Mouse (Mus musculus): ENCODE measurements around the gene Gtf2f2. TPM values are rescaled to one million over a fixed set of nuclear protein-coding genes. Genes with fewer than 3 reads are reported as not detected.
A peak's percentile ranks its signal among the peaks of the same experiment; 100 is the strongest.

Gene Gtf2f2
- polyA plus RNA-seq, 1 experiment from 2014 or later: 41.8 TPM

DNA sequence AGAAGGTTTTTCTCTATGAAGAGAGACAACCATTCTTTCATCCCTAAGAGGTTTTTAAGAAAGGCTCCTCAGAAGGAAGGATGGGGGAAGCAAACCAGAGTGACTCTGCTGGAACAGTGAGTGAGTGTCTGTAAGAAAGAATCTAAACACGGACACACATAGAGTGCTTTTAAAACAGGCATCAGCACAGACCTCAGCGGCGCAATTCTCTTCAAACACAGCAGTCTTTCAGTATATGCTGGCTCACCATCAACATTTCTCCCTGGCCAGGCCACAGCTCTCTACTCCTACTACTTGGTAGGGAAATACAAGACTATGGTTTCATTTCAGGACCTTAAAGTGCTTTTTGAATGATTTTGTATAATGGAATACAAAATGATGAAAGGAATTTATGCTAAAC, 29.4 kb downstream of the Gtf2f2 start:
- DNase-seq (ENCODE audit: low spot score) (no peak), ATAC-seq (ENCODE audit: low FRiP score) (no peak)
- H3K4me3 ChIP-seq (replicated peaks; ENCODE audit: low read length): no peak overlapping the region
- WGBS: 86% methylated on average over 3 of the region's 3 CpGs
- no peak overlapping the region for H3K4me2 ChIP-seq (replicated peaks)
- no peak overlapping the region for H3K9ac ChIP-seq
- H3K9me3 ChIP-seq (ENCODE audit: control insufficient read depth, low read length): no peaks in the 10 kb centered on the region
- H3K27ac ChIP-seq: no peak overlapping the region
- H3K27me3 ChIP-seq (ENCODE audit: control insufficient read depth, insufficient read depth, low read length): no peaks in the 10 kb centered on the region
- H3K4me1 ChIP-seq (replicated peaks; ENCODE audit: control insufficient read depth, insufficient read depth, low read length): peaks cover 7% of the 10 kb centered on the region
- no peaks in the 10 kb centered on the region for H3K36me3 ChIP-seq (replicated peaks; ENCODE audit: control insufficient read depth, insufficient read depth)

DNA sequence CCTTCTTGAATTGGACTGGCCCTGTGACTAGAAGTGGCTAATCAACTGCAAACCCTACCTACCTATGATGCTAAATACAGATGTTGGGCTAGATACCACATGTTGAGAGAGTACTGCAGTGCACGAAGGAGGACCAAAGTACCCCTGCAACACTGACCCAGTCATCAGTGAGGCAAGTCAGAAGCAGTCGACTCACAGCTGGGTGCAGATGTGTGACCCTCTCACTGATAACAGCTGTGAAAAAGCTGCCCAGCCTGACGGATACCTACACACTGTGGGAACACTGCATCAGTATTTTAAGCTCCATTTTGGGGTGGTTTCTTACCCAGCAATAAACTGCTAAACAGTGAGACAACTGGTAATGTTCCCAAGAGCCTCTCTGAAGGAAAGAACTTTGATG, 34.6 kb downstream of the Gtf2f2 start:
- no peak for ATAC-seq (ENCODE audit: low FRiP score)
- Histone ChIP-seq H3K27me3 (ENCODE audit: control insufficient read depth, insufficient read depth, low read length) (no peaks in the 10 kb centered on the region), H3K4me3 (replicated peaks; ENCODE audit: low read length) (no peak overlapping the region), H3K36me3 (replicated peaks; ENCODE audit: control insufficient read depth, insufficient read depth) (no peaks in the 10 kb centered on the region), H3K27ac (no peak overlapping the region), H3K9me3 (ENCODE audit: control insufficient read depth, low read length) (no peaks in the 10 kb centered on the region), H3K9ac (no peak overlapping the region), H3K4me1 (replicated peaks; ENCODE audit: control insufficient read depth, insufficient read depth, low read length) (no peaks in the 10 kb centered on the region; the same call in 1 of the 2 replicates), H3K4me2 (replicated peaks) (no peak overlapping the region)
- no peak for DNase-seq (ENCODE audit: low spot score)
- 70% methylated on average over 3 of the region's 3 CpGs for WGBS

DNA sequence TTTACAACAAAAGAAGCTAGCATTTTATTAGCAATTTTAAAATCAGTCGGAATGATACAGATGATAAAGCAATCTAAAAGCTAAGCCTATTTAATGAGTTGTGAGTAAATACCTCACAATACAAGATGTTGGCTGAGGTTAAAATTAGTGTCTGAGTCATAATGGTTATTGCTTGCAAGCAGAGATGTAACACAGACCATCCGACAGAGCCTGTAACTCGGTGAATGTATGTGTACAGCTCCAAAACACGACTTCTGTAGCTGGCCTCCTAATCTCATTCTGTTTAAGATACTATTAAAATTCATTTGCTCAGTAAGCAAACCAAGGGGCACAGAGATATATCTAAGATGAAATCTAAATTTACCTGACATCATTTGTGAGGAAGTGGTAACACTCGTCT, 43.4 kb downstream of the Gtf2f2 start:
- no peaks in the 10 kb centered on the region for H3K27me3 ChIP-seq (ENCODE audit: control insufficient read depth, insufficient read depth, low read length)
- H3K9ac ChIP-seq: no peak overlapping the region
- DNase-seq (ENCODE audit: low spot score): no peak
- ATAC-seq (ENCODE audit: low FRiP score): no peak
- WGBS: 86% methylated on average over 5 of the region's 5 CpGs
- no peaks in the 10 kb centered on the region for H3K9me3 ChIP-seq (ENCODE audit: control insufficient read depth, low read length)
- no peaks in the 10 kb centered on the region for H3K36me3 ChIP-seq (replicated peaks; ENCODE audit: control insufficient read depth, insufficient read depth)
- H3K4me1 ChIP-seq (replicated peaks; ENCODE audit: control insufficient read depth, insufficient read depth, low read length): no peaks in the 10 kb centered on the region; the same call in 1 of the 2 replicates
- H3K4me3 ChIP-seq (replicated peaks; ENCODE audit: low read length): no peak overlapping the region
- no peak overlapping the region for H3K27ac ChIP-seq
- H3K4me2 ChIP-seq (replicated peaks): no peak overlapping the region

DNA sequence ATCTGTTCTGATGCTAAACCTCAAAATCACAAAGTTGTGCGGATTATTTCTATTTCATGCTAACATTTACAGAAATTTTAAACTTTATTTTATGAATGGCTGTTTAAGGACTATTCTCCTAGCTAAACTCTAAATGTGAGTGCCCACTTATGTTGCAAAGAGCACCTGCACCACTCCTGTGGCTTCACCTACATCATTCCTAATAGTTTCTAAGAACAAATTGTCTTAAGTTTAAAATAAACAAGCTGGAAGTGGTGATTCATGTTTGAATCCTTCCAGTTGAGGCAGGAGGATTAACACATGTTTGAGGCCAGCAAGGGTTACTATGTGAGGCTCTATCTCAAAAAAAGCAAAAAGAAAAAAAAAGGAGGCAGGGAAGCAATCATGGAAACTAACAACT, 46.2 kb downstream of the Gtf2f2 start:
- no peak overlapping the region for H3K4me3 ChIP-seq (replicated peaks; ENCODE audit: low read length)
- DNase-seq (ENCODE audit: low spot score) (no peak), ATAC-seq (ENCODE audit: low FRiP score) (no peak)
- H3K9ac ChIP-seq: no peak overlapping the region
- H3K4me2 ChIP-seq (replicated peaks): peak overlapping the region; percentile 44; the same call in 1 of the 2 replicates
- no peak overlapping the region for H3K27ac ChIP-seq
- H3K9me3 ChIP-seq (ENCODE audit: control insufficient read depth, low read length): no peaks in the 10 kb centered on the region
- 88% methylated on average over 1 of the region's 1 CpGs for WGBS
- no peaks in the 10 kb centered on the region for H3K27me3 ChIP-seq (ENCODE audit: control insufficient read depth, insufficient read depth, low read length)
- H3K36me3 ChIP-seq (replicated peaks; ENCODE audit: control insufficient read depth, insufficient read depth): no peaks in the 10 kb centered on the region
- no peaks in the 10 kb centered on the region; the same call in 1 of the 2 replicates for H3K4me1 ChIP-seq (replicated peaks; ENCODE audit: control insufficient read depth, insufficient read depth, low read length)

DNA sequence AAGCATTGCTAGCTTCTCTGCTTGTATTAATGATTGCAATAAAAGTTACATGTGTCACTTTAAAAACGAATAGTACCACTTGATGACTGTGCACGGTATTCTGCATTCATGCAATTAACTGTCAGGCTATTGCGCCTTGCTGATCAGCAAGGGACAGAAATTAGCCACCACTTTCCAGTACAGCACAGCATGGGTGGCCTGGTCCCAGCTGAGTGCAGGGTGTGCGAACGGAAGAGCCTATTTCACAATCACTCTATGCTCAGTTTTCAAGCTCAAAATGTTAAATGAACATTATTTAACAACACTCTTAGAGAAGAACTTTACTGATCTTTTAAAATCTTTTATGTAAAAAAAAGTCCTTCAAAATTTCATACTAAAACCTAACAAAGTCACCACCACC, 46.7 kb downstream of the Gtf2f2 start:
- H3K9ac ChIP-seq: peak overlapping the region; percentile 49; the same call in 1 of the 2 replicates
- H3K4me1 ChIP-seq (replicated peaks; ENCODE audit: control insufficient read depth, insufficient read depth, low read length): no peaks in the 10 kb centered on the region; the same call in 1 of the 2 replicates
- DNase-seq (ENCODE audit: low spot score) (no peak), ATAC-seq (ENCODE audit: low FRiP score) (no peak)
- H3K27me3 ChIP-seq (ENCODE audit: control insufficient read depth, insufficient read depth, low read length): no peaks in the 10 kb centered on the region
- no peaks in the 10 kb centered on the region for H3K36me3 ChIP-seq (replicated peaks; ENCODE audit: control insufficient read depth, insufficient read depth)
- H3K4me3 ChIP-seq (replicated peaks; ENCODE audit: low read length): peak overlapping the region; percentile 24
- H3K4me2 ChIP-seq (replicated peaks): peak overlapping the region; percentile 44
- no peaks in the 10 kb centered on the region for H3K9me3 ChIP-seq (ENCODE audit: control insufficient read depth, low read length)
- 47% methylated on average over 5 of the region's 5 CpGs for WGBS
- no peak overlapping the region for H3K27ac ChIP-seq

DNA sequence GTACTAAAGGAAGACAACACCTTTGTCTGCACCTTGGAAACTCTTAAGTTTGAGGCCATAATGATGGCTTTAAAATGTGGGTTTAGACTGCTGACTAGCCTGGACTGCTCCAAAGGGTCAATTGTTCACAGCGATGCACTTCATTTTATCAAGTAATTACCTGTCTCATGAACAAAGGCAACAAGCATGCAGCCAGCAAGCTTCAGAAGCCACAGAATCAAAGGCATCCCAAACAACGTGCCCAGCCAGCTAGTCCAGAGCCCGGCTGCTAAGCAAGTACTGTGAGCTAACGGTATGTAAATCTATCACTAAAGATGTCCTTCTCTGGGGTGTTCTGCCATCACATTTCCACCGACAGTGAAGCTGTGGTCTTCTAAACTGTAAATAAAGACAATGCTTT, 47.5 kb downstream of the Gtf2f2 start:
- DNase-seq (ENCODE audit: low spot score) (peak; percentile 49), ATAC-seq (ENCODE audit: low FRiP score) (no peak)
- Histone ChIP-seq H3K36me3 (replicated peaks; ENCODE audit: control insufficient read depth, insufficient read depth) (no peaks in the 10 kb centered on the region), H3K4me1 (replicated peaks; ENCODE audit: control insufficient read depth, insufficient read depth, low read length) (no peaks in the 10 kb centered on the region; the same call in 1 of the 2 replicates), H3K9me3 (ENCODE audit: control insufficient read depth, low read length) (no peaks in the 10 kb centered on the region), H3K4me3 (replicated peaks; ENCODE audit: low read length) (peak overlapping the region; percentile 24), H3K27me3 (ENCODE audit: control insufficient read depth, insufficient read depth, low read length) (no peaks in the 10 kb centered on the region), H3K9ac (peak overlapping the region; percentile 49; the same call in 1 of the 2 replicates), H3K4me2 (replicated peaks) (peak overlapping the region; percentile 44), H3K27ac (no peak overlapping the region)
- WGBS: 26% methylated on average over 5 of the region's 5 CpGs

DNA sequence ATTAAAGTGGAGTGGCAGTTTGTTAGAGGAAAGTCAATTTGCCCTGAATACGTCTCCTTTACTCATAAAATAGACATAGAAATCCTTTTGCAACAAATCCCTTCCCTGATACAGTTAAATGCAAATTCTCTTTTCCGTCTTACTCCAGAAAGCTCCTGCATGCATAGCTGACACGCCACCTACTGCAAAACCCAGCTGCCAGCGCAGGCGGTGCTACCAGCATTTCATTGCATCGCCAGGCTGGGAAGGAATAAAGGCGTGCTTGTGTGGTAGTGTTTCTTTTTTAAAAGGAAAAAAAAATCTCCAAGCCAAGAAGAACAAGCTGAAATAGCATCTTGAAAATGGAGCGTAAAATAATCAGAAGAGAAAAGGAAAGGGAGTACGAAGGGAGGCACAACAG, 48.4 kb downstream of the Gtf2f2 start:
- Histone ChIP-seq H3K4me2 (replicated peaks) (peak overlapping the region; percentile 44), H3K27ac (peak overlapping the region; percentile 46), H3K9ac (no peak overlapping the region; the same call in 1 of the 2 replicates), H3K36me3 (replicated peaks; ENCODE audit: control insufficient read depth, insufficient read depth) (no peaks in the 10 kb centered on the region), H3K27me3 (ENCODE audit: control insufficient read depth, insufficient read depth, low read length) (no peaks in the 10 kb centered on the region), H3K4me1 (replicated peaks; ENCODE audit: control insufficient read depth, insufficient read depth, low read length) (no peaks in the 10 kb centered on the region; the same call in 1 of the 2 replicates), H3K9me3 (ENCODE audit: control insufficient read depth, low read length) (no peaks in the 10 kb centered on the region), H3K4me3 (replicated peaks; ENCODE audit: low read length) (peak overlapping the region; percentile 24; the same call in 1 of the 2 replicates)
- ATAC-seq (ENCODE audit: low FRiP score) (no peak), DNase-seq (ENCODE audit: low spot score) (peak; percentile 60)
- WGBS: 46% methylated on average over 9 of the region's 9 CpGs

DNA sequence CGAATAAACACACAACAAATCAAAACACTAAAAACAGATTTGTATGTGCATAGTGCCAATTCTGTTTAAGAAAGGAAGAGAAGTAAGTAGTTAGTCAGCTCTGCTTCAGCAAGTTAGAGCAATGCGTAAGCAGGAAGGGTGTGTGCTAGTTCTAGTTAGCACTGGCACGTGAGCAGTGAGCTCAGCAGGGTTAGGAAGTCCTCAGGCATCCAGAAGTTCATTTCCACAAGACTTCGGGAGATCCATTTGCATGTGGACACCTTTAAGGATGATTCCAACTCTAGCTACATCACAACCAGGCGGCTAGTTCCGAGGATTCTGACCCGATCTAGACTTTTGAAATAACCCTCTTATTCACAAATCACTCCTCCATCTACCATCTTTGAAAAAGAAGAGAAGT, 55.9 kb downstream of the Gtf2f2 start, which contains the start of gene Kctd4:
Gene Kctd4 (plus strand): TSS at position 244 of the 400 bp plus-strand sequence.
- H3K27ac ChIP-seq: no peak within 1 kb of the TSS
- ATAC-seq (ENCODE audit: low FRiP score) (no peak), DNase-seq (ENCODE audit: low spot score) (no peak)
- H3K27me3 ChIP-seq (ENCODE audit: control insufficient read depth, insufficient read depth, low read length): no peaks in the 10 kb centered on the region
- no peak within 1 kb of the TSS for H3K4me3 ChIP-seq (replicated peaks; ENCODE audit: low read length)
- H3K9ac ChIP-seq: no peak within 1 kb of the TSS
- H3K36me3 ChIP-seq (replicated peaks; ENCODE audit: control insufficient read depth, insufficient read depth): no peaks in the 10 kb centered on the region
- H3K4me1 ChIP-seq (replicated peaks; ENCODE audit: control insufficient read depth, insufficient read depth, low read length): no peaks in the 10 kb centered on the region
- WGBS: 90% methylated on average over 7 of the region's 7 CpGs
- H3K4me2 ChIP-seq (replicated peaks): no peak within 1 kb of the TSS
- no peaks in the 10 kb centered on the region for H3K9me3 ChIP-seq (ENCODE audit: control insufficient read depth, low read length)

DNA sequence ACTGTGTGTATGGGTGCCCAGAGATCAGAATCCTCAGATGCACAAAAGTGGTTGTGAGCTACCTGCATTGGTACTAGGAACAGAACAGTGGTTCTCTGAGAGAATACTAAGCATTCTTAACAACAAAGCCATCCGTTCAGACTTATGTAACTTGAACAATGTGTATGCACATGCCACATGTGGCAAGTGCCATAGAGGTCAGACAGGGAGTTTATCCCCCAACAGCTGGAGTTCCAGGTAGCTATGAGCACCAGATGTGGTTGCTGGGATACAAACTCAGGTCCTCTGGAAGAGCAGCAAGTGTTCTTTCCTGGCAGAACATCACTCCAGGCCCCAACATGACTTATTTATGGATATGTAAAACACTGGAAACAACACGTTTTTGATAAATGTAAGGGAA, 57.7 kb downstream of the Gtf2f2 start:
- Histone ChIP-seq H3K4me3 (replicated peaks; ENCODE audit: low read length) (no peak overlapping the region), H3K9ac (no peak overlapping the region), H3K36me3 (replicated peaks; ENCODE audit: control insufficient read depth, insufficient read depth) (no peaks in the 10 kb centered on the region), H3K27ac (no peak overlapping the region), H3K4me1 (replicated peaks; ENCODE audit: control insufficient read depth, insufficient read depth, low read length) (0 out of 2 replicates have a peak, but pooled peaks cover under 1% of the 10 kb centered on the region), H3K9me3 (ENCODE audit: control insufficient read depth, low read length) (no peaks in the 10 kb centered on the region), H3K4me2 (replicated peaks) (no peak overlapping the region), H3K27me3 (ENCODE audit: control insufficient read depth, insufficient read depth, low read length) (no peaks in the 10 kb centered on the region)
- DNase-seq (ENCODE audit: low spot score) (no peak), ATAC-seq (ENCODE audit: low FRiP score) (no peak)
- WGBS: 62% methylated on average over 2 of the region's 2 CpGs

DNA sequence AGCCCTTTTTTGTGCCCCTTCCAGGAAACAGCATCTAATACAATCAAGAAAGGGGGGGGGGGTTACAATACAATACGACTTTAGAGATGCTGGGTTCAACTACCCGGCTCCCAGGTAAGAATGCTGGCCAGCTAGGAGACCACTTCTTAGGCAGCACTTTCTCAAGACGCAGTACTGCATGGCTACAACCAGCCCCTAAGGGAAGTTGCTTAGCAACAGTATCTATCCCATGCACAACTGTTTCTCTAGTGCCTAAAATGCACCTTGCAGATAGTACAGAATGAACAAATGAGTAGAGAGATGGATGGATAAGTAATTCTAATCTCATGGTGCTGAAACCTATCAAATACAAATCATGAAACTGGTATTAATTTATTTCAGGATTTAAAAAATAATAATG, 63.0 kb downstream of the Gtf2f2 start:
- no peak overlapping the region for H3K27ac ChIP-seq
- DNase-seq (ENCODE audit: low spot score) (no peak), ATAC-seq (ENCODE audit: low FRiP score) (no peak)
- H3K27me3 ChIP-seq (ENCODE audit: control insufficient read depth, insufficient read depth, low read length): no peaks in the 10 kb centered on the region
- no peaks in the 10 kb centered on the region for H3K36me3 ChIP-seq (replicated peaks; ENCODE audit: control insufficient read depth, insufficient read depth)
- H3K4me1 ChIP-seq (replicated peaks; ENCODE audit: control insufficient read depth, insufficient read depth, low read length): 0 out of 2 replicates have a peak, but pooled peaks cover 9% of the 10 kb centered on the region
- H3K9ac ChIP-seq: no peak overlapping the region
- no peak overlapping the region for H3K4me3 ChIP-seq (replicated peaks; ENCODE audit: low read length)
- no peak overlapping the region for H3K4me2 ChIP-seq (replicated peaks)
- 40% methylated on average over 3 of the region's 3 CpGs for WGBS
- H3K9me3 ChIP-seq (ENCODE audit: control insufficient read depth, low read length): no peaks in the 10 kb centered on the region
